Mouse (Mus musculus): ENCODE results near the gene Ptpn6. TPM values are rescaled to one million over a fixed set of nuclear protein-coding genes. Genes with fewer than 3 reads are reported as not detected.

Ptpn6 gene
- total and polyA plus RNA-seq, 3 experiments = 91.9 to 184 TPM; not detected in 1

GRCm38 (mm10) chr6:124694166-124694955, 44.2 kb downstream of the Ptpn6 start:
- H3K36me3 ChIP-seq (ENCODE audit: control insufficient read depth in 1 of 2, insufficient read depth in 2 of 2, low read length in 2 of 2) = peaks cover 2 to 14% of the 10 kb centered on the region in 2 experiments; a peak in 3 of 4 replicates
- no peak for DNase-seq (ENCODE audit: low read depth, low spot score)
- no peaks in the 10 kb centered on the region for H3K27me3 ChIP-seq (ENCODE audit: control insufficient read depth in 1 of 2, insufficient read depth in 2 of 2, low read length in 2 of 2)
- TF ChIP-seq MYB (IDR thresholded peaks at IDR 0.05; ENCODE audit: low read depth, low read length) (no peak), E2F4 (IDR thresholded peaks at IDR 0.05; ENCODE audit: borderline replicate concordance, low read depth, low read length) (no peak), NRF1 (IDR thresholded peaks at IDR 0.05; ENCODE audit: insufficient read depth, low read depth, low read length, poor library complexity, severe bottlenecking) (no peak), CHD1 (IDR thresholded peaks at IDR 0.05; ENCODE audit: low read depth, low read length) (no peak)
- no peak overlapping the region for H3K4me3 ChIP-seq (ENCODE audit: control insufficient read depth in 1 of 2, insufficient read depth in 1 of 2, low read depth in 2 of 2, low read length in 2 of 2)
- no peak overlapping the region for H3K27ac ChIP-seq (ENCODE audit: control insufficient read depth, low read depth, low read length)
- H3K79me2 ChIP-seq (ENCODE audit: control insufficient read depth, insufficient read depth, low read length, poor library complexity) = peaks cover 8% of the 10 kb centered on the region
- H3K9me3 ChIP-seq (replicated peaks; ENCODE audit: insufficient read depth, low read length) = no peaks in the 10 kb centered on the region
- H3K9ac ChIP-seq (ENCODE audit: control insufficient read depth, low read depth, low read length, poor library complexity, severe bottlenecking) = no peak overlapping the region
- H3K4me1 ChIP-seq (ENCODE audit: control insufficient read depth in 1 of 2, insufficient read depth in 2 of 2, low read length in 2 of 2) = peaks cover 0 to 2% of the 10 kb centered on the region in 2 experiments; a peak in 2 of 4 replicates

GRCm38 (mm10) chr6:124693243-124693981, 45.1 kb downstream of the Ptpn6 start:
- no peak overlapping the region for H3K9ac ChIP-seq (ENCODE audit: control insufficient read depth, low read depth, low read length, poor library complexity, severe bottlenecking)

GRCm38 (mm10) chr6:124690517-124690916, 48.0 kb downstream of the Ptpn6 start:
- Histone ChIP-seq H3K36me3 (ENCODE audit: control insufficient read depth in 1 of 2, insufficient read depth in 2 of 2, low read length in 2 of 2) (peaks cover 20 to 28% of the 10 kb centered on the region in 2 experiments), H3K9ac (ENCODE audit: control insufficient read depth, low read depth, low read length, poor library complexity, severe bottlenecking) (no peak overlapping the region), H3K27ac (ENCODE audit: control insufficient read depth, low read depth, low read length) (no peak overlapping the region), H3K27me3 (ENCODE audit: control insufficient read depth in 1 of 2, insufficient read depth in 2 of 2, low read length in 2 of 2) (no peaks in the 10 kb centered on the region), H3K9me3 (replicated peaks; ENCODE audit: insufficient read depth, low read length) (no peaks in the 10 kb centered on the region), H3K4me1 (ENCODE audit: control insufficient read depth in 1 of 2, insufficient read depth in 2 of 2, low read length in 2 of 2) (peaks cover 26 to 28% of the 10 kb centered on the region in 2 experiments), H3K4me3 (ENCODE audit: control insufficient read depth in 1 of 2, insufficient read depth in 1 of 2, low read depth in 2 of 2, low read length in 2 of 2) (no peak overlapping the region), H3K79me2 (ENCODE audit: control insufficient read depth, insufficient read depth, low read length, poor library complexity) (peaks cover 32% of the 10 kb centered on the region)
- no peak for DNase-seq (ENCODE audit: low read depth, low spot score)
- TF ChIP-seq UBTF (IDR thresholded peaks at IDR 0.05; ENCODE audit: borderline replicate concordance, insufficient read depth, low read depth, low read length) (no peak), MAFK (IDR thresholded peaks at IDR 0.05; ENCODE audit: borderline replicate concordance, low read depth, low read length) (no peak), USF2 (IDR thresholded peaks at IDR 0.05; ENCODE audit: borderline replicate concordance in 1 of 2, insufficient read depth in 1 of 2, low read depth in 1 of 2, low read length in 2 of 2) (no peak), ZNF384 (IDR thresholded peaks at IDR 0.05; ENCODE audit: low read depth, low read length) (no peak), ELF1 (IDR thresholded peaks at IDR 0.05; ENCODE audit: low read depth, low read length) (no peak), MAZ (IDR thresholded peaks at IDR 0.05; ENCODE audit: low read depth, low read length) (no peak), GATA1 (IDR thresholded peaks at IDR 0.05; ENCODE audit: low read depth, low read length) (no peak), CHD2 (IDR thresholded peaks at IDR 0.05; ENCODE audit: low read length) (no peak), HCFC1 (IDR thresholded peaks at IDR 0.05; ENCODE audit: low read depth, low read length) (no peak), GABPA (IDR thresholded peaks at IDR 0.05; ENCODE audit: low read depth, low read length) (no peak), TCF12 (IDR thresholded peaks at IDR 0.05; ENCODE audit: low read depth, low read length) (no peak), RAD21 (IDR thresholded peaks at IDR 0.05; ENCODE audit: low read depth, low read length) (no peak), SMC3 (IDR thresholded peaks at IDR 0.05; ENCODE audit: low read depth, low read length) (no peak), POLR2A (IDR thresholded peaks at IDR 0.05; ENCODE audit: control insufficient read depth in 1 of 2, insufficient read depth in 1 of 2, low read depth in 1 of 2, low read length in 2 of 2, poor library complexity in 1 of 2) (no peak), ETS1 (IDR thresholded peaks at IDR 0.05; ENCODE audit: low read depth, low read length) (no peak)

More at GRCm38 (mm10) chr6:124693243-124693981, 45.1 kb downstream of the Ptpn6 start:
- TF ChIP-seq NRF1 (IDR thresholded peaks at IDR 0.05; ENCODE audit: insufficient read depth, low read depth, low read length, poor library complexity, severe bottlenecking) (no peak), NELFE (IDR thresholded peaks at IDR 0.05; ENCODE audit: low read depth, low read length) (no peak), KAT2A (conservative IDR thresholded peaks at IDR 0.05; ENCODE audit: low read depth, low read length) (no peak), CHD1 (IDR thresholded peaks at IDR 0.05; ENCODE audit: low read depth, low read length) (no peak)
- no peak overlapping the region for H3K27ac ChIP-seq (ENCODE audit: control insufficient read depth, low read depth, low read length)
- H3K27me3 ChIP-seq (ENCODE audit: control insufficient read depth in 1 of 2, insufficient read depth in 2 of 2, low read length in 2 of 2) = no peaks in the 10 kb centered on the region
- peaks cover 17% of the 10 kb centered on the region for H3K79me2 ChIP-seq (ENCODE audit: control insufficient read depth, insufficient read depth, low read length, poor library complexity)
- peaks cover 4 to 16% of the 10 kb centered on the region in 2 experiments for H3K36me3 ChIP-seq (ENCODE audit: control insufficient read depth in 1 of 2, insufficient read depth in 2 of 2, low read length in 2 of 2)
- peak; percentile 16 for DNase-seq (ENCODE audit: low read depth, low spot score)
- H3K4me3 ChIP-seq (ENCODE audit: control insufficient read depth in 1 of 2, insufficient read depth in 1 of 2, low read depth in 2 of 2, low read length in 2 of 2) = no peak overlapping the region
- H3K9me3 ChIP-seq (replicated peaks; ENCODE audit: insufficient read depth, low read length) = no peaks in the 10 kb centered on the region
- peaks cover 3 to 6% of the 10 kb centered on the region in 2 experiments for H3K4me1 ChIP-seq (ENCODE audit: control insufficient read depth in 1 of 2, insufficient read depth in 2 of 2, low read length in 2 of 2)
